Mouse (Mus musculus) urinary bladder, postnatal 4 days (tissue): ENCODE results near the gene Lad1.

ENCODE experiments used
- DNase-seq, 2 experiments: peaks; one replicate each; pipeline ENCODE4 v3.0.0; 2021 to 2022; ENCODE audit warnings: low spot score in 2 of 2

Gene Lad1

DNA sequence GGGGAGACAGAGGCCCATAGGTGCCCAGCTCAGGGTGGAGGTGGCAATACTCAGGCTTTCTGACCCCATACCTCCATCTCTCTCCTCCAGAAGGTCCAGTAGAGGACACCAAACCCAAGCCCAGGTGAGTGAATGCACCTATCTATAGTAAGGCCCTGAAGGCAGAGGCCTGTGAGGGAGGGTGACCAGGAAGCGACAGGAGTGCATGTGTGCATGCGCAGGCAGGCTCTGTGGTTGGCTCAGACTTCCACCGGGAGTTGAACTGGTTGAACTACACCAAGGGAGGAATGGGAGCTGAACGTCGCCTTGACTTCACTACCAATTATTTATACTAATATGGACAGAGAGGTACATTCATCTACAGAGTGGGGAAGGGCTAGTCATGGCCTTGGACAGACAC is 28.2 kb downstream of the Lad1 start:
- DNase-seq = no peak

DNA sequence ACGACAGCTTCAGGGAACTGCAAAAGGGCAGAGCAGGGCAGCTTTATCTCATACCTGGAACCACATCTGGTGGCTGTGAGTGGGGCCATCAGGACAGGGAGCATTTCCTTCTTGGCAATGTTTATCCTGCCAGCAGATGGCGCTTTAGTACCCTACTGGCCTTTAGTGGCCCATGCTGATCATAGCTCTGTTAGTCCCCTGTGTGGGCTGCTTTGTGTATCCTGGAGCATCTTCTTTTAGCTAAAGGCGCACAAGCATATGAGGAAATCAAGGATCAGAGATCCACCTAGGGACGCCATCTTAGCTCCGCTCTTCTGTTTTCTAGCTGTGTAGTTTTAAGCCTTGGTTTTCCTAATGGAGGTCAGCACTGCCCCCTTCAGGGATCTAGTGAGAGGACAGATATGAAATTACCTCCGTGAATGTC is 28.8 kb downstream of the Lad1 start:
- no peak for DNase-seq

DNA sequence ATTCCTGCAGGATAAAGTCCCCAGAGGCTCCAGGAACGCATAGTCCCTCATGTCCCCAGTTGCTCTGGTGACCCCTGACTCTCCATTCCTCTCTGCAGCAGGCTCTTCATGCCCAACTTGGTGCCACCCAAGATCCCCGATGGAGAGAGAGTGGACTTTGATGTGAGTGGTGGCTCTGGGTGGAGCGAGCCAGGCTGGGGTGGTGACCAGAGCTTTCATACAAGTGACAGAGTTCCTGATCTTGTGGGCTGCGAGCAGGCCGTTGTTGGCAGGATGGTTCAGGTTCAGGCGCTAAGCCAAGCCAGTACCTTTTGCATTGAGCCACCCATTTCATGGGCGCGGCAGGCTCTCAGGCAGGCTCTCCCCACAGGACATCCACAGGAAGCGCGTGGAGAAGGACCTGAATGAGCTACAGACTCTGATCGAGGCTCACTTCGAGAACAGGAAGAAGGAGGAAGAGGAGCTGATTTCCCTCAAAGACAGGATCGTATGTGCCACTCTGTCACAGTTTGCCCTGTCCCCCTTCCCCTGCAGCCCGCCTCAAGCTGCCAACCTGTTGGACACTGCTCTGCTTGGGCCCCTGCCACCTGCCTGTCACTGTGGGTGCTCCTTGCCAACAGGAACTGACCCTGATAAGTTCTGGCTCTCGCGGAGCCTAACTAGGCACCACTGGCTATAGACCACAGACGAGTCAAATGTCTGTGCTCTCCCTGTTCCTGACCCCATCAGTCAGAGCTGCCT is 29.4 kb downstream of the Lad1 start:
- DNase-seq = no peak

DNA sequence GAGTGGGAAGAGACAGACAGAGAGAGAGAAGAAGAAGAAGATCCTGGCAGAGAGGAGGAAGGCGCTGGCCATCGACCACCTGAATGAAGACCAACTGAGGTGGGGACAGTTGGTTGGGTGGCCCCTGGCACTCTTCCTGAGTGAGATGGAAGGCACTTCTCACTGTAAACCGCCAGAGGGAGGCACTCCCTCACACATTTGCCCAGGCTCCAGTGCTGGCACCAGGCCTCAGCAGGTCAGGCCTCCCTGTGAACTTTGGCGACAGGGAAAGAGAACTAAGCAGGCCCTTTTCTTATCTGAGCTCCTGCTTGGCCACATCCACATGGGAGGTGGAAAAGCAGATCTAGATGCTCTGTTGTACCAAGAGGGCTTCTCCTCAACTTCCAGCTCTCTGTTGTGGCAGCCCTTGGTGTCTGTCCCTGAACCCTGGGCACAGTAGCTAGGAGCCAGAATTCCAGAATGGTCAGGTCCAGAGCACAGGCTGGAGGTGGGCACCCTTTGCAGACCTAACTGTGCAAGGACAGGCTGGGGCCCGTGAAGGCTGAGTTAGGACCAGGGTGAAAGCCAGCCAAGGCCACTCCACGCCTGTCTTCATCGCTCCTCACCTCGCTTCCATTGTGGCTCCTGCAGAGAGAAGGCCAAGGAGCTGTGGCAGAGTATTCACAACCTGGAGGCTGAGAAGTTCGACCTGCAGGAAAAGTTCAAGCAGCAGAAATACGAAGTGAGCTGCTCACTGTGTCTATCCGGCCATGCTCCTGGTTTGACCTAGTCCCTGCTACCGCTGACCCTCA is 32.5 kb downstream of the Lad1 start:
- peak in 1 of 2 experiments; percentile 42 for DNase-seq

DNA sequence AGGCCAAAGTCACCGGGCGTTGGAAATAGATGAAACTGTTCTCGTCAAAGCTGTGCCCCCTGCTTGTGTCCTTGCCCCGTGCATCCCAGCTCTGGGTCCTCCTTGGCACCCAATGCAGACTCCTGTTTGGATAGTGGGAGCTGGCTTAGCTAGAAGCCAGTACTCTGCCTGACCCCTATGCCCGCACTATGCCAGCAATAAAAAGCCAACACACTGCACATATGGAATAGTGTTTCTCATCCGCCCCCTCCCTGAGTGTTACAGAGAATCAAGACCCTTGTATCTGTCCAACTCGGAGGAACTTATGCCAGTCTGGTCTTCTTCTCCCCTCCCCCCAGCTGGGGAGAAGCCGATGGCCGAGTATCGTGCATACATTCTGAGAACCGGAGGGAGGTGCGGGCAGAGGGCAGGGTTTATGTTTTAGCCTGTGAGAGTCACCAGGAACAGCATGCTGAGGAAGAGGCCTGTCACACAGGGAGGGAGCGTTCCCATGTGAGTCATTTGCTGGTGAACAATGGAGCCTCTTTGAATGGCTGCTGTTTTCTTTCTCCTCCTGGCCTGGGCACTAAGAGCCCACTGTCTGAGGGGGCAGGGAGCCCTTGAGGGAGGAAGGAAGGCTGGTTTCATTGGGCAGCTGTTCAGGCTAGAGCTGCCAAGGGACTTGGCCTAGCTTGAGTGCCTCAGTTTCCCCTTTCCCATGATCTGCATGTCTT is 33.8 kb downstream of the Lad1 start:
- DNase-seq = no peak

DNA sequence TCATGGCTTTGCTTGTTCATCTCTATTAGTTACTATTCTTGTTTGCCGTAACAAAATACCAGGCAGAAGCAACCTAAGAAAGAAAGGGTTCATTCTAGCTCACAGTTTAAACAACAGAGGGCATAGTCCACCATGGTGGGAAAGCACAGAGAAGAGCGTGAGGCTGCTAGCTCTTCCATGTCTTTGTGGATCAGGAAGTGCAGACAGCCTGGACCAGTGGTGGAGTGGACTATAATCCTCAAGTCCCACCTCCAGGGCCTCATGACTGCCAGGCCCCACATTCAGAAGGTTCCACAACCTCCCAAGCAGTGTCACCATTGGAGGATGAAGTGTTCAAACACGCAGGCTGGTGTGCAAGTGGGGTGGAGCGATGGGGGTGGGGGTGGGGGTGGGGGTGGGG is 34.8 kb downstream of the Lad1 start:
- no peak for DNase-seq

DNA sequence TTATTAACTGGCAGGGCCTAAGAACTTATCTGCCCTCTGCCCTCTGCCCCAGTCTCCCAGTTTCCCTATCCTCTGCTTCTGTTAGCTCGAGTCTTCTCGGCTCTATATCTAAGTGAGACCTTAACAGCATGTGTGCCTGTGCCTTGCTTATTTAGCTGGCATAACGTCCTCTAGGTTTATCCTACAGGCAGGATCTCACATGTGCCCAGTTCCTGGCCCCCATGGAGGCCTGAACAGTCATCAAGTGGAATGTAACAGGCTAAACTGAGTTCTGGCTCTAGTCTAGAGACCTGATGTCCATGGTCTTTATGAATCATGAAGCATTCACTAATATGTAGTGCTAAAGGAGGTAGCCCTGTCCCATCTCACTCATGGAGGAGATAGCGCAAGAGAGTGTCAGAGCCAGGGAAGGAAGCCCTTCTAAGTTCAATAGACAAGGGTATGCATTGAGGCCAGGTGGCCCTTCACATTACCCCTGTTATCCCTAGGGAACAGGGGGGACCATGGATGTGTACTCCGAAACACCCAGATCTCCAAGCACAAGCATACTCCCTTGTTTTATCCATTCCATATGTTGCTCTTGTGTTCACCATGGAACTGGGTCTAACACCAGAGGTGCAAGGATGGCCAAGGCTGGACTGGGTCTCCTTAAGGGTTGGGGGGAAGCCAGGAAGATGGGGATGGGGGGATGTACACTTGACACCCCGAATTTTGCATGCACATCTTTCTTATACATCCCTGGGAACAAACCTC is 36.4 kb downstream of the Lad1 start:
- DNase-seq = no peak

DNA sequence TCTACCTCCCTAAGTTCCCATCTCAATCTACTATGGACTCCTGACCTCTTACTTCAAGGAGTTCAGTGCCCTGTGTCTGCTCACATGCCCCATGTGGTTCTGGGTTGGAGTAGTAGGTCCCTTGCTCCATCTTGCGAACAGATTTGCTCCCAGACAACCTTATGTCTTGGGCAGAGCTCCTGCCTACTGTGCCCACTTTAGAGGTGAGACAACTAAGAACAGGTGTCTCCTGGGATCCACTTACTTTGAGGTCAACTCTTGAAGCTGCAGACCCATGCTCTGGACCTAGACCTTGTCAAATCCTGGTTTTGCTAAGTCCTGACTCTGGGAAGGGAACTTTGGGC is 36.9 kb downstream of the Lad1 start:
- DNase-seq = no peak

DNA sequence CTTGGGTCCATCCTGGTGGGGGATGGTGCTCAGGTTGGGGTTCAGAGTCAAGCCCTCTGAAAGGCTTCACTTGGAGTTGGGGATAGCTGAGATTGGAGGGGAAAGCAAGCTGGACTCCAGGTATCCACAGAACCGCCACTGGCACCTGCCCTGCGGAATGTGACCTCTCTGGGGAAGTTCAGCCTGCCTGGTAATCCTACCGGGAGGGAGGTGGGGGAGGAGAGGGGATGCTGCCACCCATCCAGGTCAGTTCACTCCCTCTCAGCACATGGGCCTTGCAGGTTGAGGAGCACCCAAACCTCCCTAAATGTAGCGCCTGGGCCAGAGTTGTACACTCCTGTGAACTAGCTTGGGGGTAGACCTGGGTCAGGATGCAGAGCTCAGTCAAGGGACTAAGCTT is 37.7 kb downstream of the Lad1 start:
- no peak for DNase-seq

DNA sequence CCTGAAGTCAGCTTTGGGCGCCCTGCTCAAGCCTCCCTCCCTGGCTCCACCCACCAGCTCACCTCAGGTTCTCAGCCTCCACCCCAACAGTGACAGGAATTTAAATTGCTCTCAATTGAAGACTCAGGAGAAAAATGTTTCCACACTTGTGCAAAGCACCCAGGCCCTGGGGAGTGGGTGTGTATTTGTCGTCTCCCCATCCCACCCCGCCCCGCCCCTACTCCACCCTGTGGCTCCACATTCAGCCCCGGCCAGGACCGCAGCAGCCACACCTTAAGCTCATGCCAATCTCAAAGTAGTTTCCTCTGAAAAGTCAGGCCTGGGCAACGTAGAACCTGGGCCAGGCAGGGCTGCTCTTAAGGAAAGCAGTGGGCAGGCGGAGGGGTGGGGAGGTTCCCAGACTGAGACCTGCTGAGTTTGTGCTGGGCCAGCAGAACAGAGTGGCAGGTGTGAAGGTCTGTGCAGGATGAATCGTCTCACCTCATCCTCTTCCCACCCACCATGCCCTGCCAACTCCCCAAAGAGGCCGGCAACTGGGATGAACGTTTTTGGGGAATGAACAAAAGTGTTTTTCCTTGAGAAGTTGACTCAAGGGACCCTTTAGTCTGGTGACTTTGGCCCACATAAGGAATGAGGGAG is 38.9 kb downstream of the Lad1 start:
- DNase-seq = no peak

DNA sequence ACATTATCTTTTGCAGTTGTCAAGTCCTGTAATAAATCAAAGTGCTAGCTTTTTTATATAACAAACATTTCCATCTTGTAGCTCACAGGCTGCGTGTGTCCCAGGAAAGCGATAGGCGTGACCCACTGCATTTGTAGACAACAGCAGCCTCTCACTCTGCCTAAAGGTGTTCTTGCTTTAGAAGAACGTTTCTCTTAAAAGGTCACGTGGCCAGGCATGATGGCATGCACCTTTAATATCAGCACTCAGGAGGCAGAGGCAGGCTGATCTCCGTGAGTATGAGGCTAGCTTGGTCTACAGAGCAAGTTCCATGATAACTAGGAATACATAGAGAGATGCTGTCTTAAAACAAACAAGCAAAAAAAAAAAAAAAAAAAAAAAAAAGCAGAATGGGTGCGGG is 40.1 kb downstream of the Lad1 start:
- no peak for DNase-seq

DNA sequence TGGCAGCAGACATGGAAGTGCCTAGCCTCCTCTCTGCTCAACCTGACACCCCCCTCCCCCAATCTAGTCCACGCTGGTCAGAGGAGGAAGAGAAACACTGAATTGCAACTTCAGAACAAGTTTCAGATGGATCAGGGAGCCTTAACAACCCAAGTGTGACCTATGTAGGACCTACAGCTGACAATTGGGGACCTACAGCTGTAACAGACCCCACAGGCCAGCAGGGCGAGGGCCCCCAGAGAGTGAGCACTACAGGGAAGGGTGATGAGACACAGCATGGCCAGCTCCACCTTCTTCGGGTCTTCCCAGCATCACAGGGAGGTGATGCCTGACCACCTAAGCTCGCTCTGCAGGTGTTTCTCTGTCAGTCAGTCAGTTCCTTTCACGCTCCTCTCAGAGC is 42.7 kb downstream of the Lad1 start:
- DNase-seq = no peak

DNA sequence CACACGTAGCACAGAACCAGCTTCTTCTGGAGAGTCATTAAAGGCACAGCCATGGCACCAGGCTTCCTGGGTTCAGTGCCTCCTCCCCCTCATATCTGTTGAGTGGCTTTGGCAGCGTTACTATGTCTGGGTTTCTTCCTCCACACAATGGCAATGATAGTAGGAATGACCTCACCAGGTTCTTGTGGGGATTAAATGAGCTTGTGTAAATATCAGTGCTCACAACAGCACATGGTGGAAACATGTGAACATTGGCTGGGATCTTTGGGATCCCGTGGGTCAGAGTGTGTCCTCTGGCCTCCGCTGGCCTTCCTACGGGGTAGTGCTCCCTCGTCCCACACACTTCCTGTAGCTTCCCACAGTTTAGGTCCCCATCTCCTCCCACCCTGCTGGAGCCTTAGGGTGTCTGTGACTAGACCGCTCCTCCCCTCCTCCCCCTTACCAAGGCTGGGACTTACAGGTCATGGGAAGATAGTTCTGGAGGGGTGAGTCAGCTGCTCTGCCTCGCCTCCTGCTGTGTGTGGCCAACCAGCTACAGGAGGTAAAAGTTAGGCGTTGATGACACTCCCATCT is 43.7 kb downstream of the Lad1 start:
- DNase-seq = no peak

DNA sequence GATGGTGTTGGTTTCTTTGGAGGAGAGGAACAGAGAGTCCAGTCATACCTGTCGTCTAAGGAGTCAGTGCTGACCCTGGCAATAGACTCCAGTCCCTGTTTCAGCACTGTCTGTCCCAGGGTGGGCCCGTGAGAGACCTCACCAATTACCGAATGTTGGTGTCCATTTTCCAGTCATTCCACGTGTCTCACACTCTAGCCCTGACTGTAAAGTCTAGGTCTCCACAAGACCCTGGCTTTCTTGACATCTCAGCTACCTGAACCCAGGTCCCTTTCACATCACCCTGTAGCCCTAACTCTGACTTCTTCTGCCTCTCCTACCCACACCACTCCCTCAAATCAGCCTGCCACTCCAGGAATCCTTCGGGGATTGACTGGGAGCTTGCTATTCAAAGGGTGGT is 44.2 kb downstream of the Lad1 start:
- DNase-seq = no peak

DNA sequence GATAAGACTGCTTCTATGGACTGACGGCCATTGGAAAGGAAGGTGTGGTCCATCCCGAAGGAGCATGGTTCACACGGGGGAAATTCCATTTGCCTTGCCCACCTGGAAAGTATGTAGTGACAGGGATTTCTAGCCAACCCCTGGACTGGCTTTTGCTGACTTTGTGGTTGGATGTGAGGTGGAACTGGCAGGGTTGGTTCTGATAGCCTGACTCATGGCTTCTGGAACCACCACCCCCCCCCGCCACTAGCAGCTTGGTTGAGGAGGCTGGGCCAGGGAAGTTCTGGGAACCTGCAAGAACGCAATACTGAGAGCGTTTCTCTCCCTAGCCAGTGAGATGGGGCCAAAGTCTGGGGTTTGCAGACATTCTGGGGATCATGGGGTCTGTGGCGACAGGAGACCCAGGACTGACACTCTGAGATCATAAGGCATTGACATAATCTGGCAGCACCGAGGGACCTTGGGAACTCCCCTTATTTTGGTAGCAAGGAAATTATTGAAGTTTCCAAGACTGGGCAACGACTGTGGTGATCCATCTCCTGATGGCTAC is 45.5 kb downstream of the Lad1 start:
- DNase-seq = no peak

DNA sequence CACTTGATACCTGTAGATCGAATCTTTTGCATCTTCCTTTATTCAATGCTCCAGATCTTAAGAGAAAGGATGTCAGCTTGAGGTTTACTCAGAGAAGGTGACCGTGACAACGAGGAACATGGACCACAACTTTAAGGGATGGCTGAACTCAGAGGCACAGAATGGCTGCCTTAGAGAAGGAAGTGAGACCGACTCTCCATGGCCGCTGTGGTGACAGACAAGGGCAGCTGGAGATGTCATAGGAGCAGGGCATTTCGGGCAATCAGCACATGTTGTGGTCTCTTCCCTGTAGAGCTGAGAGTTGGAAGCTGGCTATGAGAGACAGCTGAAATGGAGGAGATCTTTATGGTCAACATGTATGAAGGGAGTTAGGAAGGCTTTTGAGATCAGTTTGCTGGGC is 46.4 kb downstream of the Lad1 start:
- no peak for DNase-seq

DNA sequence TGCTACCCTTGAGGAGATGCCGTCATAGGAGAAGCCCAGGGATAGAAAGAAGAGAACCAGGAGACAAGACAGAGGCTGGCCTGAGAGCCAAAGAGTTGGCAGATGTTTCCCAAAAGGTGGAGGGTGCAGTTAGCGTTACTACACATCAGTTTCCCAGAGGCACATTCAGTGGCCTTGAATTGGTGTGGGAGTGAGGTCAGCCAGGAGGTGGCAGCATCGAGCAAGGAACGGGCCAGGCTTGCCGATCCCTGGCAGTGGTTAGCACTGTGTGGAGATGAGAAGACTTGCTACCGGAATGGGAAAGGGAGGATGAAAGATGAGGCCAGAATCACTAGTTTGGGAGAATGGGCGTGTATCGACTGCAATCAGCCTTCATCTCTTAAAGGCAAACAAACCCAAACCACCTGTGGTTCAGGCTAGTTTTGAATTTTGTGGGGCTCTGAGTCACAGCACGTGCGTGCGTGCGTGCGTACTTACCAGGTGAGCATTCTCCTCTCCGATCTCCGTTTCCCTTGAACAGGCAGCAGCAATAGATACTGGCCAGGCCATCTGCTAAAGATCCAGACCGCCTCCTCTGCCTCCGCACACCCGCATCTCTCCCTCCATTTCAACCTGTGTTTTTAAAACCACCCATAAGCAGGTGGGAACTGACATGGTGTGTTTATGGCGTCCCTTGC is 47.3 kb downstream of the Lad1 start:
- peak; percentile 74 to 92 for DNase-seq

DNA sequence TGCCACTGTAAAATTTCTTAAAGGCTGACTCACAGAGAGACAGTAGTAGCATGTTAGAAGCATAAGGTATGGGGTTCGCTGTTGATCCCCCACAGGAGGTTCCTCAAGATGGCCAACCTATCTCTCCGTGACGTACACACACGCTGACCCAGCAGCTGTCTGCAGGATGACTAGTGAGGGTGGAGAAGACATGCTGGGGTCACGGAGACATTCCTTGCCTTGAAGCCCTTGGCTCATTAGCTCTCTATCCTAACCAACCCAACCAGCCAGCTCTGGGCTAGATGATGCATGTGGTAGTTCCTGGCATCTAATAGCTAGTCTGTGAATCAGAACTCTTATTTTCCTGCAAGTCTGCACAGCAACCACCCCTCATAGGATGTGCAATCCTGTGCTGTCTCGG is 50.2 kb downstream of the Lad1 start:
- DNase-seq = no peak

DNA sequence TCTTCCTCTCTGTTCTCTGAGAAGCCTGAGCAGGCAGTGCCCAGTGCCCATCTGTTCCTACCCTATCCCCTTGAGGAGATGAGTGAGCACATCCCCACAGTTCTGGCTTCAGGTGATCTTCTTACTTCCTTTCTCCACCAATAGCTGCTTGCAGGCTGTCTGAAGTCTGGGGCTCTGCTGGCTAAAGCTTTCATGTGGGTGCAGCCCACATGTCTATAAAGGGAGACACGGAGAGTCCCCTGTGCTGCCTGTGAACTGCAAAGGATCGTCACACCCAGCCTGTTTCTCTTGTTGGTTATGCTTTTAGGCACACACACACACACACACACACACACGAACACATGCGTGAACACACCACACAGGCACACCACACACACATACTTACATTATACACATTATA is 54.6 kb downstream of the Lad1 start:
- no peak for DNase-seq

DNA sequence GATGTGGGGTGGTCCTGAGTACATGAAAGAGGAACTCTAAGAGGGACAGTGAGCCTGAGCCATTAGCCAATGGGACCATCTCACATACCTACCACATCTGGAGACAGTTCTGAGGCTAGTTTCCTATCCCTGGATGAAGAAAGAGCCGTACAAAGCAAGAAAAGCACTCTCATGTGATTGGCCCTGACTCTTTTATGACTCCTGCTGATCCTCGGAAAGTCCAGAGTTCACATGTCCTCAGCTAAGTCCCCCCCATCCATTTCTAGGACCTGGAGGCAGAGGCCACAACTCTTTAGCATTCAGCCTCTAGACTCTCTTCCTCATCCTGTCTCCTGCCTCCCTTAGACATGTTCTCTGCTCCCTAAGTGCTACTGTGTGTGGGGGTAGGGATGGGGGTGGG is 58.9 kb downstream of the Lad1 start:
- no peak for DNase-seq
